Comparison of ENCODE assay signal across 8 mouse cellular contexts in genomic region chr11:111065635-111066298, GRCm38 (mm10). TPM values are rescaled to one million over a fixed set of nuclear protein-coding genes. Genes with fewer than 3 reads are reported as not detected.
A peak's percentile ranks its signal among the peaks of the same experiment; 100 is the strongest.
DNase-seq lines count a peak whose midpoint lies in the region; ATAC-seq and TF ChIP-seq lines count a peak whose summit lies in the region.

Gene Kcnj2, plus strand, starts transcription at chr11:111066164.

- H3K9ac ChIP-seq in heart, embryonic 14.5 days (ENCODE audit: low read length), result peak within 1 kb of the TSS; percentile 81
- peak within 1 kb of the TSS; percentile 52; the same call in 1 of the 2 replicates for H3K9ac ChIP-seq in liver, embryonic 11.5 days (ENCODE audit: low read depth, low read length)

- no peaks in the 10 kb centered on the region for H3K9me3 ChIP-seq in heart, embryonic 14.5 days (ENCODE audit: control insufficient read depth, low read length)
- no peaks in the 10 kb centered on the region for H3K9me3 ChIP-seq in liver, embryonic 11.5 days (ENCODE audit: control insufficient read depth, low read length)

- no peak within 1 kb of the TSS for H3ac ChIP-seq in myocyte (ENCODE audit: control insufficient read depth, insufficient read length)

- peaks cover 8% of the 10 kb centered on the region for H3K79me2 ChIP-seq in myocyte (ENCODE audit: control insufficient read depth, insufficient read depth)

- WGBS in heart, embryonic 14.5 days, result 0% methylated on average over 22 of the region's 28 CpGs
- 0% methylated on average over 28 of the region's 28 CpGs for WGBS in liver, embryonic 11.5 days

- DNase-seq in B cell, adult 2 months, result peak; percentile 70 to 73
- peak; percentile 24 for DNase-seq in c-Kit-negative CD71-positive TER-119-positive erythroid progenitor cells, embryonic 14.5 days (ENCODE audit: low read depth, low spot score)
- peak; percentile 76 for DNase-seq in fibroblast of lung, adult 2 months (ENCODE audit: low read depth)
- DNase-seq in kidney, postnatal 10 days, result peak; percentile 95
- peak; percentile 87 for DNase-seq in liver, embryonic 11.5 days (ENCODE audit: low spot score)
- peak; percentile 81 to 86 for DNase-seq in spleen, postnatal 4 days (ENCODE audit: low spot score in 2 of 2)

- H3K27me3 ChIP-seq in heart, embryonic 14.5 days (ENCODE audit: control insufficient read depth, insufficient read depth, low read length), result no peaks in the 10 kb centered on the region
- H3K27me3 ChIP-seq in liver, embryonic 11.5 days (replicated peaks; ENCODE audit: control insufficient read depth, insufficient read depth, low read length), result peaks cover 16% of the 10 kb centered on the region
- no peaks in the 10 kb centered on the region for H3K27me3 ChIP-seq in myocyte (ENCODE audit: control insufficient read depth, insufficient read depth, insufficient read length)

- peak; percentile 99 for ATAC-seq in heart, embryonic 14.5 days (ENCODE audit: insufficient number of reproducible peaks, insufficient read depth, low FRiP score, low read depth)
- ATAC-seq in liver, embryonic 11.5 days (replicated peaks; ENCODE audit: low FRiP score), result peak; percentile 100

- H3K36me3 ChIP-seq in heart, embryonic 14.5 days (ENCODE audit: control insufficient read depth, insufficient read depth, low read length), result no peaks in the 10 kb centered on the region; the same call in 1 of the 2 replicates
- no peaks in the 10 kb centered on the region for H3K36me3 ChIP-seq in liver, embryonic 11.5 days (ENCODE audit: control insufficient read depth, insufficient read depth, low read length)
- no peaks in the 10 kb centered on the region for H3K36me3 ChIP-seq in myocyte (ENCODE audit: control insufficient read depth, insufficient read depth)

- TF ChIP-seq POLR2A in myocyte (IDR thresholded peaks at IDR 0.05; ENCODE audit: insufficient read length, low read depth), result peak; percentile 92

- H3K4me2 ChIP-seq in heart, embryonic 14.5 days (ENCODE audit: low read length), result peak within 1 kb of the TSS; percentile 88
- H3K4me2 ChIP-seq in liver, embryonic 11.5 days, result peak within 1 kb of the TSS; percentile 96
- H3K4me2 ChIP-seq in myocyte (ENCODE audit: low read depth), result peak within 1 kb of the TSS; percentile 87

- H3K4me1 ChIP-seq in heart, embryonic 14.5 days (ENCODE audit: control insufficient read depth in 2 of 2, insufficient read depth in 2 of 2, low read length in 2 of 2), result peaks cover 4 to 31% of the 10 kb centered on the region in 2 experiments; a peak in 2 of 4 replicates
- peaks cover 4% of the 10 kb centered on the region; the same call in 1 of the 2 replicates for H3K4me1 ChIP-seq in liver, embryonic 11.5 days (replicated peaks; ENCODE audit: control insufficient read depth, insufficient read depth, low read length)

- H3K4me3 ChIP-seq in heart, embryonic 14.5 days (ENCODE audit: control insufficient read depth in 1 of 2, insufficient read depth in 1 of 2, low read depth in 1 of 2, low read length in 2 of 2), result peak within 1 kb of the TSS; percentile 79 to 86
- H3K4me3 ChIP-seq in liver, embryonic 11.5 days (ENCODE audit: low read depth, low read length), result peak within 1 kb of the TSS; percentile 49
- H3K4me3 ChIP-seq in myocyte, result peak within 1 kb of the TSS; percentile 46

- H3K27ac ChIP-seq in heart, embryonic 14.5 days (replicated peaks in 1 of 2; ENCODE audit: control insufficient read depth in 1 of 2, insufficient read depth in 1 of 2, low read depth in 2 of 2, low read length in 2 of 2), result peak within 1 kb of the TSS; percentile 81 to 89
- H3K27ac ChIP-seq in liver, embryonic 11.5 days (ENCODE audit: low read depth, low read length), result no peak within 1 kb of the TSS

TF ChIP-seq in myocyte, 11 proteins besides CTCF, POLR2A, EP300 and RAD21:
- no peak for TF ChIP-seq SRF (IDR thresholded peaks at IDR 0.05; ENCODE audit: control insufficient read depth, insufficient read length, low read depth)
- peak; percentile 9 to 66 (median 58) for TF ChIP-seq MYOD1 (IDR thresholded peaks at IDR 0.05; ENCODE audit: control insufficient read depth in 1 of 3, insufficient read length in 2 of 3, low read depth in 2 of 3)
- no peak for TF ChIP-seq MAX (IDR thresholded peaks at IDR 0.05; ENCODE audit: low read depth)
- no peak for TF ChIP-seq TCF3 (IDR thresholded peaks at IDR 0.05; ENCODE audit: insufficient read length, low read depth)
- peak; percentile 97 for TF ChIP-seq POLR2AphosphoS2 (IDR thresholded peaks at IDR 0.05; ENCODE audit: insufficient read length, low read depth)
- peak; percentile 46 for TF ChIP-seq USF1 (IDR thresholded peaks at IDR 0.05; ENCODE audit: low read depth)
- peak in 2 of 3 experiments; percentile 16 to 49 for TF ChIP-seq MYOG (IDR thresholded peaks at IDR 0.05; ENCODE audit: control insufficient read depth in 1 of 3, insufficient read depth in 1 of 3, insufficient read length in 2 of 3, low read depth in 2 of 3)
- no peak for TF ChIP-seq E2F4 (IDR thresholded peaks at IDR 0.05; ENCODE audit: insufficient read depth)

RNA-seq across cellular contexts. Expression of gene Kcnj2, which starts in this region (rescaled TPM):
- polyA plus RNA-seq in heart, embryonic 14.5 days (2014; fragmentation: Nextera tagmentation; extraction: Ambion mirVana), result 1.9 and 2.1 TPM in 2 replicates
- polyA plus RNA-seq in liver, embryonic 11.5 days (2014; fragmentation: Nextera tagmentation; extraction: Ambion mirVana), result 0.32 and 0.33 TPM in 2 replicates
- polyA plus RNA-seq in myocyte (2012; fragmentation: generic; extraction: Trizol), result 2.0 TPM

Comparison
In these comparisons a context has a peak if more than half of its experiments do, and no peak if none do; other contexts are left out.
1. Peak in DNase-seq, ATAC-seq, H3K4me3 ChIP-seq, H3K9ac ChIP-seq and H3K4me2 ChIP-seq in liver, embryonic 11.5 days; RNA of the gene not detected or under 1 TPM.
2. DNase-seq: peak in every context shown above with its lines; median percentile 95 in kidney, postnatal 10 days; 87 in liver, embryonic 11.5 days; 84 in spleen, postnatal 4 days; 76 in fibroblast of lung, adult 2 months; 72 in B cell, adult 2 months; 24 in c-Kit-negative CD71-positive TER-119-positive erythroid progenitor cells, embryonic 14.5 days.